Mouse (Mus musculus) ovary, postnatal 14 days (tissue): ENCODE measurements around the gene Psmd13.

ENCODE experiments used
- DNase-seq: peaks from one replicate; pipeline ENCODE4 v3.0.0; 2022; ENCODE audit warnings: low spot score

Psmd13 gene

DNA sequence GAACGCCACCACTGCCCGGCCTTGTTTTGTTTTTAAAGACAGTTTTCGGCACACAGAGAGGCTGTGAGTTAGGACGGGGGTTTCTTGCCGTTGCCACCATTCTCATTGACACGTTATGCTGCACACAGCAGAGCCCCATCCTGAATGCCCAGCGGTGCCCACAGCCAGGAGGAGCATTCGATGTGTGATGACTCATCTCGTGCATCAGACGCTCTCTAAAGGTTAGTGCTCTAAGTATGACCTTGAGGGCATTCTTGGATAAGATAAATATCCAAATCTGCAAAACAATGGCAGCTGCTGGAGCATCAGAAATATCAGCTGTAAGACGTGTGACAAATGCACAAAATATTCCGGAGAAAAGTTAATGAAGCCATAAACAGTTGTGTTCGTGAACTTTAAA lies 25.4 kb downstream of the Psmd13 start:
- no peak for DNase-seq

DNA sequence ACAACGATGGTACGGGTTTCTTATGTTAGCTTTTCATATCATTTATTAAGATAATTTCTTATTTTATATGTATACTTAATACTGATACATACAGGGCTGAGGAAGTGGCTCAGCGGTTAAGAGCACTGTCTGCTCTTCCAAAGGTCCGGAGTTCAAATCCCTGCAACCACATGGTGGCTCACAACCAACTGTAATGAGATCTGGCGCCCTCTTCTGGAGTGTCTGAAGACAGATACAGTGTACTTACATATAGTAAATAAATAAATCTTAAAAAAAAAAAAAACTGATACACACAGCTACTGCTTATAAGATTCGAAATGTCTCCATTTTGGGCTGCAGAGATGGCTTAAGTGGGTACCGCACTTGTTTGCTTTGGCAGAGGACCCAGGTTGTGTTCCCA lies 25.9 kb downstream of the Psmd13 start:
- DNase-seq, result no peak

DNA sequence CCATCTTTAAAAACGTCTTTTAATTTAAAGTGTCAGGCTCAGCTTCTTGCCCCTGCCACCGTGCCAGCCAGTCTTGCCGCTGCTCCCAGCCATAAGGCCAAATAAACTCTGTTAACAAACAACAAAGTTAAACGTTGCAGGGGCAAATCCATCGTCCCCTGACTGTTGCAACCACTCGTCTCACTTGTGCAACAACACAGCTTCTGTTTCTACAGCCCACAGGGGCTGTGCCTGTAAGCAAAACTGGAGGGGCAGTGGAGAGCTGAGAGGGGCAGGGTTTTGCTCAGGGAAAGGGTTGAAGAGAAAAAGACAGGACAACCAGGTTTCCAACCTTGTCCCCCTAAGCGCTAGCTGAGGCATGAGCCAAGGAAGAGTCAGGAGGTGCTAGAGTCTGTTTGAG lies 26.4 kb downstream of the Psmd13 start:
- no peak for DNase-seq

DNA sequence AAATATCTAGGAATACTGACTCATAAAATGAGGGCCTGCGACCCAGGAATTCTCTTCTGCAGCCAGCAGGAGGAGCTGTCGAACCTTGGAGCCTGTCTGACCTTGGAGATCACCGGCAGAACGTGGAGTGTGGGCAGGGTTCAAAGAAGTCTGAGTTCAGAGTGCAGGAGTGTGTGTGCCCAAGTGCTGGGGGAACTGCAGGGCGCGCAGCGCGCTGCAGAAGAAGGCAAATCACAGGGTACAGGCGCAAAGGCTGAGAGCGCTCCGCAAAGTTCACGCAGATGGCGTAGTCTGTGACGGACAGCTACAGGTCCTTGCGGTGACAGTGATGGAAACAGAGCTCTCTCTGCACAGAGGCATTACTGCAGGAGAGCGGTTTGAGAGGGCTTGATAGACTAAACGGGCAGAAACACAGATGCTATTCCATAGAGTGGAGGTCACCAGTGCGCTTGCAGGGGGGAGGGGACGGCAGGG lies 26.9 kb downstream of the Psmd13 start:
- peak; percentile 79 for DNase-seq

DNA sequence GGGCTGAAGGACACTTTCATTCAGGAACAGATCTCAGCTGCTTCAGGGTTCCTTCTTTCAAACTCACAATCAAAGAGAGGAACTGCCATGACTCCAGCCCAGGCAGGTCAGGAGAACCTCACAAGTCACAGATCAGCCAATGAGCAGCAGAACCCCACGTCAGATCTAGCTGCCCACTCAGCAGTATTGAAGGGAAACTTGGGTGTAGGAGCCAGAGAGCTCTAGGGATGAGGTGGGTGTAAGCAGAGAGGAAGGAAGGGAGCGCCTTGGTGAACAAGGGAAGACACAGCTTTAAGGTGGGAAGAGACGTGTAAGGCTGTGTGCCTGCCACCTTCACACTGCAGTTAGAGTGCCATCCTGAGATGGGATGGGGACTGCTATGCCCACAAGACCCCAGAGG lies 30.5 kb downstream of the Psmd13 start:
- no peak for DNase-seq

DNA sequence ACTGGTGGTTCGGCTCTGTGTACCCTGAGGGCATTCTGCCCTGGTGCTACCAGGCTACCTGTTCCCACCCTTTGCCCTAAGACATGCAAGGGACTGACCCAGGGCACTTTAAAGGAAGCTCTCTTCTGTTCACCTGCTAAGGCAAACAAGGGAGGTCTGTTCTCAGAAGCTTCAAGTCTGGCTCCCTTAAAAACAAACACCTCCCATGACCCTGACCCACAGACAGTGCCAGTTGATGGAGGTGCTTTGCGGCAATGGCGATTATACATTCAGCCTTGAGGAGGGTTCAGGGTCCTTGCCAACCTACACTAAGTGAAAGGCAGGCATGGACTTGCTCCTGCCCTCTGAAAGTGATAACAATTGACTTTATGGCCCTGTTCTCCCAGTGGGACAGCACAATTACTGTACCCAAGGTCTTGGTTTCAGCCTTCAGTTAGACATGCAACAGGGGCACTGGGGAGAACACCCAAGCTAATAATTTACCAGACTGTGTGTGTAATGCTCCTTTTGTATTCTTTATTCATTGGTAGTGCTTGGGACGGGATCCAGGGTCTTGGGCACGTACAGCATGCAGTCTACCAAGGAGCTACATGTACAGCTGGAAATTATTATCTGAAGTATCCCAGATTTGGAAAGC lies 31.2 kb downstream of the Psmd13 start:
- DNase-seq, result no peak

DNA sequence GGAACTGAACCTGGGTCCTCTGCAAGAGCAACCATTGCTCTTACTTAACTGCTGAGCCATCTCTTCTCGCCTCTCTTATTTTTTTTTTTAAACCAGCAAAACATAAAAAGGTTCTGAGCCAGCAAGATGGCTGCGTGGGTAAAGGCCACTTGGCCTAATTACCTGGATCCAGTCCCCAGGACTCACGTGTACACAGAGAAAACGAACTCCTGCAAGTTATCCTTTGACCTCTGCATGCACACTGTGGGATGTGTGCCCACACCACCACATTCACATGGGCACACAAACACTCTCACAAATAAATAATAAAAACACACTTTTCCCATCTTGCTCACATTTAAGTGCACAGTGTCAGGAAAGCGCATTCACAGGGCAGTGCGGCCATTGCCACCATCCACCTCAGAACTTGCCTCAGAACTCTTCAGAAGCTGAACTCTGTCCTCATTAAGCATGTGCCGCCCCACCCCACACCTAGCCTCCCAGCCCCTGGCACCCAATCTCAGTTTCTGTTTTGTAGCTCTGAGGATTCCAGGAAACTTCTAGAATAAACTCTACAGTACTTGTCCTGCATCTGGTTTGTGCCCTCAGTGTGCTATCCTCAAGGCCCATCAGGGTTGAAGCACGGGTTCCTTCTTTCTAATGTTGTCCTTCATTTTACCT lies 32.4 kb downstream of the Psmd13 start:
- no peak for DNase-seq

DNA sequence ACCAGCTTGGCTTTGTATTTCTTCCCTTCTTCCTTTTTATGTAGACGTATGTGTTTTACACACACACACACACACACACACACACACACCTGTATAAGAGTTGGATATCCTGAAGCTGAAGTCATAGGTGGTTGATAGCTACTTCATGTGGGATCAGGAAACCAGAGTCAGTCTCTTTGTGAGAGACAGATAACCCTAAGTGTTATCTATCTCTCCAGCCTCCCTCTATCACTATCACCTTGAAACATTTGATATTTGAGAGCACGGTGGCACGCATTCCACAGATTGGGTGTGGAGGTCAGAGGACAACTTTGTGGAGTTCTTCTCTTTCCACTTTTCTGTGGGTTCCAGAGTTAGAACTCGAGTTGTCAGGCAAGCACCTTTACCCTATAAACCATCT lies 38.1 kb downstream of the Psmd13 start:
- no peak for DNase-seq

DNA sequence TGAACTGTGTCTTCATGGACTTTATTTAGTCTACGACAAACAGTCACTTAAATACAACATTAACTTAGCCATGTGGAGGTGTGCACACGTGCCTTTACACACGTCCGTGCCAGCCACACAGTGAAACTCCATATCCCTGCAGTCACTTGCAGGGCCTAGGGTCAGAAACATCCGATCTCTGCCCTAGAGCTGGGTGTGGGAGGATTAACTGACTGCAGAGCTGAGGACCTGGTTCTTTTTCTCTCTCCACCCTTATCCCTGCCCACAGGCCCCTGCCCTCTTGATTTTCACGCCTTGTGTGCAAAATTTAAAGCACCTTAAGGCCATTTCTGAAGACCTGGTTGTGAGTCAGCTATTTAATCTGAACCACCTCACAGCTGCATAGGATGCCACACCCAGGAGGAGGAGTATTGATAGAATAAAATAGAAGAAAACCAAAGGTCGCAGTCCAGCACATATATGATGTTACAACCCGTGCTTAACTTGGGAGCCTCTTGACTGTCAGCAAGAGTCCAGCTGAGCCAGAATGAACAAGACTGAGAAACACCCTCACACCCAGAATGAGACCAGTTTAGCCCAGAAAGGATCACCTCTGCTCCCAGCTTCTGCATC lies 38.8 kb downstream of the Psmd13 start, which contains the start of gene Nlrp6:
TSS of gene Nlrp6 (plus strand) at position 485 of the 612 bp plus-strand sequence.
- DNase-seq, result no peak

DNA sequence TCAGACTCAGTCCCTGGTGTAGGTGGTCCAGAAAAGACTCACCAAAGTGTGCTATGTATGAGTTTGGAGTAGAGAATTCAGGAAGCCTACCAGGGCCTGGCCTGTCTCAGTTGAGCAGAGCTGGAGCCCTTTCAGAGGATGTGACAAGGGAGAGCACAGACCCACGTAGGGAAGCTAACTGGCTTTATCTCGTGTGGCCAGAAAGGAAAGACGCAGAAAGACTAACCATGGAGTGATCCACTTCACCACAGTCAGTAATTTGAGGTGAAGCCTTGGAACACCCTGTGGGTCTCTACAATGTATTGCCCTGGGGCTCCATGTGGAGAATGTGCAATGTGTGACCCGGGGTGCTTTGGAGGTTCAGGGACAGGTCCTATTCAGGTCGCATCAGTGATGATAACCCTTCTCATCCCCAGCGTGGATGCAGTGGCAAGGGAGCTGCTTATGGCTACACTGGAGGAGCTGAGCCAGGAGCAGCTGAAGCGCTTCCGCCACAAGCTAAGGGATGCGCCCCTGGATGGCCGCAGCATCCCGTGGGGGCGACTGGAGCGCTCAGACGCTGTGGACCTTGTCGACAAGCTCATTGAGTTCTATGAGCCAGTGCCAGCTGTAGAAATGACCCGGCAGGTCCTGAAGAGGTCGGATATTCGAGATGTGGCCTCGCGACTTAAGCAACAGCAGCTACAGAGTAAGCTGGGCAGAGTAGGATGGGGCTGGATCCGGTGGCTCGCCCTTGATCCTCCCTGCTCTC lies 39.6 kb downstream of the Psmd13 start:
- no peak for DNase-seq

DNA sequence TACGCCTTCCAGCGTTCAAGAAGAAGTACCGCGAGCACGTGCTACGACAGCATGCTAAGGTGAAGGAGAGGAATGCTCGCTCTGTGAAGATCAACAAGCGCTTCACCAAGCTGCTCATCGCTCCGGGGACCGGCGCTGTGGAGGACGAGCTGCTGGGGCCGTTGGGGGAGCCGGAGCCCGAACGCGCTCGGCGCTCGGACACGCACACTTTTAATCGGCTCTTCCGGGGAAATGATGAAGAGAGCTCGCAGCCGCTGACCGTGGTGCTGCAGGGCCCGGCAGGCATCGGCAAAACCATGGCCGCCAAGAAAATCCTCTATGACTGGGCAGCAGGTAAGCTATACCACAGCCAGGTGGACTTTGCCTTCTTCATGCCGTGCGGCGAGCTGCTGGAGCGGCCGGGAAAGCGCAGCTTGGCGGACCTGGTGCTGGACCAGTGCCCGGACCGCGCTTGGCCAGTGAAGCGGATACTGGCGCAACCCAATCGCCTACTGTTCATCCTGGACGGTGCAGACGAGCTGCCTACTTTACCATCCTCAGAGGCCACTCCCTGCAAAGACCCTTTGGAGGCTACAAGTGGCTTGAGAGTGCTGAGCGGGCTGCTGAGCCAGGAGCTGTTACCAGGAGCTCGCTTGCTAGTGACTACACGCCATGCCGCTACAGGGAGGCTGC lies 40.8 kb downstream of the Psmd13 start:
- DNase-seq, result no peak

DNA sequence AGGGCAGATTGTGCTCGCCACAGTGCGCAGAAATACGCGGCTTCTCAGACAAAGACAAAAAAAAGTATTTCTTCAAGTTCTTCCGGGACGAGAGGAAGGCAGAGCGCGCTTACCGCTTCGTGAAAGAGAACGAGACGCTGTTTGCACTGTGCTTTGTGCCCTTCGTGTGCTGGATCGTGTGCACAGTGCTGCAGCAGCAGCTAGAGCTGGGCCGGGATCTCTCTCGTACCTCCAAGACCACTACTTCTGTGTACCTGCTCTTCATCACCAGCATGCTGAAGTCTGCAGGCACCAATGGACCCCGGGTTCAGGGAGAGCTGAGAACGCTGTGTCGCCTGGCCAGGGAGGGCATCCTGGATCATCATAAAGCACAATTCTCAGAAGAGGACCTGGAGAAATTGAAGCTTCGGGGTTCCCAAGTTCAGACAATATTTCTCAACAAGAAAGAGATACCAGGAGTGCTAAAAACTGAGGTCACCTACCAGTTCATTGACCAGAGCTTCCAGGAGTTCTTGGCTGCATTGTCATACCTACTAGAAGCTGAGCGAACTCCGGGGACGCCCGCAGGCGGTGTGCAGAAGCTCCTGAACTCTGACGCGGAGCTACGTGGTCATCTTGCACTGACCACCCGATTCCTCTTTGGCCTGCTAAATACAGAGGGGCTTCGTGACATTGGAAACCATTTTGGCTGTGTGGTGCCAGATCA lies 41.5 kb downstream of the Psmd13 start:
- DNase-seq, result no peak

DNA sequence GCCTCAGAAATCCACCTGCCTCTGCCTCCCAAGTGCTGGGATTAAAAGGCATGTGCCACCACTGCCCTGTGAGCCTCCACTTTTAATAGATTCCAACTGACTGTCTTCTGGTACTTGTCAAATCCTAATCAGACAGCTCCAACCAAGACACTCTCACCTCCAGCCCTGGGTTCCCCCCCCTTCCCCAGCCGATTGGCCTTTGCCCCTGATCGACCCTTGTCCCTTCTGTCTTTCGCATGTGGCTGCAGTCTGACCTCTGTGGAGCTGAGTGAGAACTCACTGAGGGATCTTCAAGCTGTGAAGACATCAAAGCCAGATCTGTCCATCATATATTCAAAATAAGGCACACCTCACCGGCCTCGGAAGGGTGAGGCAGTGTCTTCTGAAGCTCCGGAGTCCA lies 45.4 kb downstream of the Psmd13 start:
- DNase-seq, result no peak

DNA sequence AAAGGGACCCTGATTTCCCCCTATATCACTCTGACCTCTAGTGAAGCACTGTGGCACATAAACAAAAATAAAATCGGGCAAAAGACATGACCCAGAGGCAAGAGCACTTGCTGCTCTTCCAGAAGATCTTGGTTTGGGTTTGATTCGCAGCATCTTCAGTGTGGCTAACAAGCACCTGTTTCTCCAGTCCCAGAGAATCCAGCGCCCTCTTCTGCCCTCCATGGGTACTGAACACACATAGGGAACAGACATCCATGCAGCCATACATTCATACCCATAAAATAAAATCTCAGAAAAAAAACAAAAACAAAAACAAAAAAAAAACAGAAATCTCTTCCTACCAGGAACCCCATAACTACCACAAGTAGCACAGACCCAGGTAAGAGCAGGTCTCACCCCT lies 56.7 kb downstream of the Psmd13 start:
- DNase-seq, result no peak

DNA sequence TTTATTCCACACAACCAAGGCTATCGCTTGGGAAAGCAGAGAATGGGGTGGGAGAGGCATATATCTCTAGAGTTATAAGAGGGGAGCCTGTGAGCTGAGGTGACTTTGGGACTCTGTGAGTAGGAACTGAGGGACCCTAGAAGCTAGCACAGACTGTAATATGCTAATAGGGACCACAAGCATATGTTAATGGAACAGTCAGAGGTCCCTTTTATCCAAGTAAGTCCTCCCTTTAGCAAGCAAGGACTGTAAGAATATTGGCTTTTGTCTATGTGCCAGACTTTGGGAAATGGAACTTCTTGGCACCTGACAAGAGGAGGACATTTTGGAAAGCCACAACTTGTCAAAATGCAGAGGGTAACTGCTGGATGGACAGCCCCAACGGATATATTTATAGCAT lies 57.1 kb downstream of the Psmd13 start:
- no peak for DNase-seq

DNA sequence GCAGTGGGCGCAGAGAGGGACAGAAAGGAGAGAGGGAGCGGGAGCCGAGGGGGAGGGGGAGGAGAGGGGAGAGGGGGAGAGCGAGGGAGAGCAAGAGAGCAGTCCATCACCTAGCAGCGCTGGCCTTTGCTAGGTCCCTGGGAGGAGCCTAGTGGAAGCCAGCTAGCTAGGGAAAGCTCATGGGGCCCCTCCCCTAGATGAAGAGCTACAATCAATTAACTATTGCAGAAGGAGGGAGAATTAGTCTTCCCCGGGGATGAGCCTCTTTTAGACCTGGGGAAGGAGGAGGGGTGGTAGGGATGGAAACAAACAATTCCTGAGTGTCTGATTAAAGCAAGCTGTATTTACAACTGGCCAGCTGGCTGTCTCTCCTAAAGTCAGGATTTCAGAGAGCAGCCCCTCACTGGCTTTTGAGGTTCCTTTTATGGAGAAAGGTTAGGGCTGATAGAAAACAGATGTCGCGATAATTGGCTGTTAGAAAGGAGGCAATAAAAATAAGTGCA lies 58.0 kb downstream of the Psmd13 start:
- no peak for DNase-seq

DNA sequence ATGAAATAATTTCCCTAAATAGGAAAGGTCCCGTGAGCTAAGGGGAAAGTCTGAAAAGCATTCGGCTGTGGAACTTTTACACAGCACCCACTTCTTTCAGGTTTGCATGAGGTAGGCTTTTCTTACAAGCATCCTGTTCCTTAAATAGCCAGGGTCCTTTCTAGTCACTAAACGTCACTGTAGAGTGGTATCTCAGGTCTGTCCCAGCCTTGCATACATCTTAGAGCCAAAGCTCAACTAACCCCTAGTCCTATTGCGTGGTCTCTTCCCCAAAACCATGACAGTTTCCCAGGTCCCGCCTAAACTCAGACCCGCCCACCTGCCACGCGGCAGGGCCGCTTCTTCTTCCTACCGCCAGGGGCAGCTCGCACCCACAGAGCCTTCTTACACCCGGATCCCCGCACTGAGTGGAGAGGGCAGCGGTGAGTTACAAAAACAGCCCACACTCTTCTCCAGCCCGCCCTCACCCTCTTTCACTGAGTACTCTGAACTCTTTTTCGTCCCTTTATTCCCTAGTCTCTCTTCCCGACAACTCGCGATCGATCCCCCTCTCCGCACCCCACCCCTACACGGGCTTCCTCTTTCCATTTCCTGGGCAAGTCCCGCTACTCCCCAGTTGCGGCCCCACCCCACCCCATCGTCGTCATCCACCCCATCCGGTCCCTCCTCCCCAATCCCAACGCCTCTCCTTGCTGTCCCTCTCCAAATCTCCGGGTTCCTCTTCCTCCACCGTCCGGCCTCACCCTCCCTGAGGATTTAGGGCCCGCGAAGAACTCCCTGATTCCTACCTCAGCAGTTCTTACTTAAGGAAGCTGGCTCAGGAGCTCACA lies 59.7 kb downstream of the Psmd13 start, which contains the start of gene Pgghg:
TSS of gene Pgghg (plus strand) at position 170 of the 830 bp plus-strand sequence.
- peak; percentile 73 for DNase-seq

DNA sequence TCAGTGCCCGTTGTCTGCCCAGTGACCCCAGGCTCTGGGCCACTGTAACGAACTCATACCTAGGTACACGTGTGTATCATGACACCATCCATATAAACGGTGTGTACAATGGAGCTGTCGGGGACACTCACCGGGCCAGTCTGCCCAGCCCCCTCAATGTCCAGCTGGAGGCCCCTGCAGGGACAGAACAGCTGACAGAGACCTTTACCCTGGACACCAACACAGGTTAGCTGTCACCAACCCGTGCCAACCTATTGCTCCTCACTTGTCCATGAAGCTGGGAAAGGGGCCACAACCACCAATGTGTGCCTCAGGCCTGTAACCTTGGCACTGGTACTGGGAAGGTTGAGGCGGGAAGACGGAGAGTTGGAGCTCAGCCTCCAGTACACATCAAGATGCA lies 60.6 kb downstream of the Psmd13 start:
- no peak for DNase-seq

DNA sequence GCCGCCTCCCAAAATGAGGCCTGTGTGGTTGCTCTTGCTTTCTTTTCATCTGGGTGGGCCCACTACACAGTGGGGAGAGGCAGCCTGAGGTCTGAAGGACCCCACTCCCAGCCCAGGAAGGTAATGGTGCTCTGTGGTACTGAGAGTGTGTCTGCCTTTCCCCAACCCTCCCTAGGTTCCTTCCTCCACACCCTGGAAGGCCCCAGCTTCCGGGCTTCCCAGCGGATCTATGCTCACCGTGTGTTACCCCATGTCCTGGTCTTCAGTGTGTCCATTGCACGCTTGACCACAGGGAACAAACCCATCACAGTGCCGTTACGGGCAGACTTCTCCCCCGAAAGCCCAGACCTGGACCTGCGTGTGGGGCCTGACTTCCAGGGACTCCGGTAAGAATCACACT lies 61.0 kb downstream of the Psmd13 start:
- no peak for DNase-seq

DNA sequence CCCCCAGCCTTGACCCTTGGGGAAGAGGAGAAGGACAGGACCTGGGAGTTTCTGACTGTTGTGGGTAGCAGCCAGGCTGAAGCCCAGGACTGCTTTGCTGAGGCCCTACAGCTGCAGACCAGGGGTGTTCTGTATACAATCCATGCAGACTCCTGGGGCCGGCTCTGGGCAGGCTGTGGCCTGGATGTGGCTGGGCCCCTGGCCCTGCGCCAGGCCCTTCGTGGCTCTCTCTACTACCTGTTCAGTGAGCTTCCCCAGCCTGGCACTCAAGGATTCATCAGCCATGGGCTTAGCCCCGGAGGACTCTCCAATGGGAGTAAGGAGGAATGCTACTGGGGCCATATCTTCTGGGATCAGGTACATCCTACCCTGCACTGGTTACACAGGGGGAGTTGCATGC lies 61.6 kb downstream of the Psmd13 start:
- DNase-seq, result no peak
